Mouse (Mus musculus) small intestine, adult 2 months (tissue): ENCODE measurements around the gene Cabp2. TPM values are rescaled to one million over a fixed set of nuclear protein-coding genes. Genes with fewer than 3 reads are reported as not detected.
"Not testable (repeated sequence)": the region's sequence is repeated elsewhere in the genome, so short reads cannot be mapped to it uniquely, and the experiment has no call there.

Experiments
- H3K27ac ChIP-seq: fragments of 200-500 bp; 2 replicates; pipeline ENCODE4 v1.5.1; 2012; ENCODE audit warnings: low read depth, low read length, control low read depth, inconsistent platforms; ENCODE audit not compliant: insufficient read depth
- H3K27me3 ChIP-seq: fragments of 200-500 bp; 2 replicates; pipeline ENCODE4 v1.6.1; 2012; ENCODE audit warnings: mild to moderate bottlenecking, moderate library complexity, low read length, inconsistent platforms; ENCODE audit not compliant: control insufficient read depth, insufficient read depth
- H3K36me3 ChIP-seq: fragments of 200-500 bp; 2 replicates; pipeline ENCODE4 v1.6.1; 2012; ENCODE audit warnings: mild to moderate bottlenecking, low read length, control low read depth, inconsistent platforms; ENCODE audit not compliant: control insufficient read depth, insufficient read depth
- H3K4me1 ChIP-seq: fragments of 200-500 bp; 2 replicates; pipeline ENCODE4 v1.6.1; 2012; ENCODE audit warnings: low read length, inconsistent platforms, mixed read lengths; ENCODE audit not compliant: control insufficient read depth, insufficient read depth, insufficient read length
- H3K4me3 ChIP-seq: fragments of 200-500 bp; 2 replicates; pipeline ENCODE4 v1.5.1; 2012; ENCODE audit warnings: low read depth, mild to moderate bottlenecking, control low read depth, inconsistent platforms, low read length, moderate library complexity
- CTCF ChIP-seq: fragments of 200-500 bp; IDR thresholded peaks from 2 replicates; pipeline ENCODE4 v1.5.1; 2012; ENCODE audit warnings: low read depth, mild to moderate bottlenecking, control low read depth, inconsistent platforms, low read length, moderate library complexity, mixed read lengths; ENCODE audit not compliant: insufficient replicate concordance, insufficient read length; ENCODE audit errors: extremely low read depth
- POLR2A ChIP-seq: fragments of 200-500 bp; IDR thresholded peaks from 2 replicates; pipeline ENCODE4 v1.6.1; 2012; ENCODE audit warnings: low read depth, mild to moderate bottlenecking, control low read depth, inconsistent platforms, low read length, moderate library complexity
- WGBS: fragments of 180-500 bp; shearing (Covaris S2); methylation state at CpG from one replicate; pipeline ENCODE4 v1.1.7; 2018; 5-methylcytosine and 5-hydroxymethylcytosine counted together
- polyA plus RNA-seq: library from polyadenylated mRNA; depleted of rRNA; stranded (reverse); fragments of >200 nt; gene quantifications from 2 replicates; pipeline ENCODE4 v1.2.3, GENCODE M21; 2012; rRNA removed

Cabp2 gene
- polyA plus RNA-seq, 1 experiment, result not detected

DNA sequence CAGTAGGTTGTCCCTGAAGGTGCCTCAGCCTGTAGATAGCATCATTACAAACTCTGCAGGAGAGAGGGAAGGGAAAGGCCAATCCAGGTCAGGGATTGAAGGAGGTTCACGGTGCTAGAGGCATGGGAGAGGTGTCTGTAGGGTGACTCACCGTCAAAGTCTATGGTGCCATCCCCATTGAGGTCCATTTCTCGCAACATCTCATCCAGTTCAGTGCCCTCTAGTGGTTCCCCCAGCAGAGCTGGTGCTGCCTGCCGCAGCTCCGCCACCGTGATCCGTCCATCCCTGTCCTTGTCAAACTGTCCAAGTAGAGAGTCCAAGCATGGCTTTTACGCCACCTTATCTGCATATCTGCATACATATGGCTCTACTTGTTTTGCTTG, 54.6 kb downstream of the Cabp2 start:
- H3K27me3 ChIP-seq, H3K27ac ChIP-seq, H3K4me3 ChIP-seq, H3K4me1 ChIP-seq: not testable (repeated sequence)
- 10% methylated on average over 8 of the region's 8 CpGs for WGBS
- peaks cover 20% of the 10 kb centered on the region for H3K36me3 ChIP-seq
- TF ChIP-seq CTCF, result peak; percentile 59; the same call in 1 of the 2 replicates

DNA sequence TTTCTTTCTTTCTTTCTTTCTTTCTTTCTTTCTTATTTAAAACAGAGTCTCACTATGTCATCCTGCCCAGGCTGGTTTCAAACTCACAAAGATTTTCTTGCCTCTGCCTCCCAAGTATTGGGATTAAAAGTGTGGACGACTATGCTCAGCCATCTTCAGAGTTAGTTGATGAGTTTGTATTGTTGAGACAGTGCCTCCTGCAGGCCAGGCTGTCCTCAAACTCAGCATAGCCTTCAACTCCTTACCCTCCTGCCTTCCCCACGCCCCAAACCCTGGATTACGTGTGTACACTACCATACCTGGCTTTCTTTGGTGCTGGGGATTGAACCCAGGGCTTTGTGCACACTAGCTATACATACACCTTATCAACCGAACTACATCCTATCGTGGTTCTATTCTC, 55.1 kb downstream of the Cabp2 start:
- peaks cover 15% of the 10 kb centered on the region for H3K36me3 ChIP-seq
- H3K4me3 ChIP-seq, result no peak overlapping the region
- no peak overlapping the region for H3K27ac ChIP-seq
- no peak for TF ChIP-seq POLR2A
- no peak for TF ChIP-seq CTCF
- H3K4me1 ChIP-seq, result no peaks in the 10 kb centered on the region
- 73% methylated on average over 5 of the region's 5 CpGs for WGBS
- H3K27me3 ChIP-seq, result no peaks in the 10 kb centered on the region

Other genes starting within 250 kb of the Cabp2 start
- gene Chka, start 229.8 kb upstream of the Cabp2 start, polyA plus RNA-seq, result 85.2 and 214 TPM in 2 replicates
- gene Tcirg1, start 174.4 kb upstream of the Cabp2 start, polyA plus RNA-seq, result 107 and 148 TPM in 2 replicates
- 303 and 423 TPM in 2 replicates for gene Ndufs8, start 168.8 kb upstream of the Cabp2 start, polyA plus RNA-seq
- gene Aldh3b1, start 151.8 kb upstream of the Cabp2 start, polyA plus RNA-seq, result 32.8 and 43.0 TPM in 2 replicates
- gene Unc93b1, start 146.4 kb upstream of the Cabp2 start, polyA plus RNA-seq, result 108 and 140 TPM in 2 replicates
- gene Aldh3b3, start 122.9 kb upstream of the Cabp2 start, polyA plus RNA-seq, result not detected in 2 replicates
- 0.55 and 1.5 TPM in 2 replicates for gene Aldh3b2, start 109.2 kb upstream of the Cabp2 start, polyA plus RNA-seq
- gene Acy3, start 95.0 kb upstream of the Cabp2 start, polyA plus RNA-seq, result 99.4 and 147 TPM in 2 replicates
- gene Tbx10, start 88.8 kb upstream of the Cabp2 start, polyA plus RNA-seq, result 0.10 TPM in 1 of 2 replicates, not detected in the other
- 30.6 and 33.7 TPM in 2 replicates for gene Nudt8, start 81.0 kb upstream of the Cabp2 start, polyA plus RNA-seq
- gene Gm49405, start 81.0 kb upstream of the Cabp2 start, polyA plus RNA-seq, result 0.77 and 0.90 TPM in 2 replicates
- 5.1 and 8.2 TPM in 2 replicates for gene Doc2g, start 78.3 kb upstream of the Cabp2 start, polyA plus RNA-seq
- gene Ndufv1, start 68.8 kb upstream of the Cabp2 start, polyA plus RNA-seq, result 92.8 and 170 TPM in 2 replicates
- gene Gstp1, start 43.6 kb upstream of the Cabp2 start, polyA plus RNA-seq, result 798 and 1,214 TPM in 2 replicates
- 231 and 289 TPM in 2 replicates for gene Gstp2, start 35.6 kb upstream of the Cabp2 start, polyA plus RNA-seq
- gene Gstp3, start 22.0 kb upstream of the Cabp2 start, polyA plus RNA-seq, result 11.8 and 15.0 TPM in 2 replicates
- gene Cdk2ap2, start 15.6 kb downstream of the Cabp2 start, polyA plus RNA-seq, result 186 and 366 TPM in 2 replicates
- 108 and 197 TPM in 2 replicates for gene Pitpnm1, start 18.4 kb downstream of the Cabp2 start, polyA plus RNA-seq
- 41.3 and 59.8 TPM in 2 replicates for gene Aip, start 44.3 kb downstream of the Cabp2 start, polyA plus RNA-seq
- gene Gpr152, start 58.2 kb downstream of the Cabp2 start, polyA plus RNA-seq, result 0.06 TPM in 1 of 2 replicates, not detected in the other
- 0.25 and 0.42 TPM in 2 replicates for gene Cabp4, start 62.5 kb downstream of the Cabp2 start, polyA plus RNA-seq
- 264 and 493 TPM in 2 replicates for gene Coro1b, start 67.0 kb downstream of the Cabp2 start, polyA plus RNA-seq
- gene Ptprcap, start 72.0 kb downstream of the Cabp2 start, polyA plus RNA-seq, result 95.3 and 169 TPM in 2 replicates
- gene Rps6kb2, start 81.8 kb downstream of the Cabp2 start, polyA plus RNA-seq, result 37.9 and 42.5 TPM in 2 replicates
- gene Carns1, start 93.9 kb downstream of the Cabp2 start, polyA plus RNA-seq, result 3.7 and 4.4 TPM in 2 replicates
- gene Tbc1d10c, start 109.7 kb downstream of the Cabp2 start, polyA plus RNA-seq, result 15.3 and 21.9 TPM in 2 replicates
- 142 and 258 TPM in 2 replicates for gene Ppp1ca, start 110.5 kb downstream of the Cabp2 start, polyA plus RNA-seq
- 8.2 and 12.2 TPM in 2 replicates for gene Rad9a, start 120.1 kb downstream of the Cabp2 start, polyA plus RNA-seq
- 10.1 and 12.4 TPM in 2 replicates for gene Clcf1, start 132.7 kb downstream of the Cabp2 start, polyA plus RNA-seq
- gene AC109138.7, start 132.8 kb downstream of the Cabp2 start, polyA plus RNA-seq, result not detected in 2 replicates
- gene Pold4, start 150.3 kb downstream of the Cabp2 start, polyA plus RNA-seq, result 46.4 and 118 TPM in 2 replicates
- gene Ssh3, start 187.6 kb downstream of the Cabp2 start, polyA plus RNA-seq, result 72.2 and 105 TPM in 2 replicates
- gene Ankrd13d, start 201.6 kb downstream of the Cabp2 start, polyA plus RNA-seq, result 1.1 and 1.8 TPM in 2 replicates
- 64.0 and 128 TPM in 2 replicates for gene Grk2, start 224.6 kb downstream of the Cabp2 start, polyA plus RNA-seq